Mouse (Mus musculus) kidney, embryonic 14.5 days (tissue): ENCODE data around the gene Lyg1. TPM values are rescaled to one million over a fixed set of nuclear protein-coding genes. Genes with fewer than 3 reads are reported as not detected.

Experiments
- ATAC-seq: fragments of 200-750 bp; cut with Nextera tagmentation; 2 replicates; pipeline ENCODE4 v1.8.0; 2017; ENCODE audit warnings: moderate number of reproducible peaks, mild to moderate bottlenecking, moderate TSS enrichment, moderate library complexity; ENCODE audit not compliant: low FRiP score, low TSS enrichment
- H3K27ac ChIP-seq: fragments of 300-500 bp; sonication (generic); 2 replicates; pipeline ENCODE4 v1.5.1; 2014; ENCODE audit warnings: low read depth, mild to moderate bottlenecking, low read length, moderate library complexity, mixed read lengths
- H3K27me3 ChIP-seq: fragments of 300-500 bp; sonication (generic); 2 replicates; pipeline ENCODE4 v1.6.1; 2014; ENCODE audit warnings: mild to moderate bottlenecking, low read length; ENCODE audit not compliant: control insufficient read depth, insufficient read depth
- H3K36me3 ChIP-seq: fragments of 300-500 bp; sonication (generic); 2 replicates; pipeline ENCODE4 v1.6.1; 2014; ENCODE audit warnings: low read length, mixed read lengths; ENCODE audit not compliant: control insufficient read depth, insufficient read depth
- H3K4me1 ChIP-seq: fragments of 300-500 bp; sonication (generic); 2 replicates; pipeline ENCODE4 v1.6.1; 2014; ENCODE audit warnings: low read length, mixed read lengths; ENCODE audit not compliant: control insufficient read depth, insufficient read depth
- H3K4me2 ChIP-seq: fragments of 300-500 bp; sonication (generic); replicated peaks from 2 replicates; pipeline ENCODE4 v1.6.1; 2014; ENCODE audit warnings: low read depth, mild to moderate bottlenecking, low read length
- H3K4me3 ChIP-seq: fragments of 300-500 bp; sonication (generic); 2 replicates; pipeline ENCODE4 v1.5.1; 2014; ENCODE audit warnings: mild to moderate bottlenecking, low read length
- H3K9ac ChIP-seq: fragments of 300-500 bp; sonication (generic); 2 replicates; pipeline ENCODE4 v1.6.1; 2014; ENCODE audit warnings: low read depth, mild to moderate bottlenecking, low read length, moderate library complexity
- H3K9me3 ChIP-seq: fragments of 300-500 bp; sonication (generic); 2 replicates; pipeline ENCODE4 v1.6.1; 2016; ENCODE audit warnings: low read length; ENCODE audit not compliant: control insufficient read depth
- WGBS: fragments of 180-500 bp; shearing (Covaris S2); extraction: QIAGEN DNeasy Blood & Tissue Kit; methylation state at CpG from one replicate; pipeline ENCODE4 v1.1.7; 2014; 5-methylcytosine and 5-hydroxymethylcytosine counted together
- polyA plus RNA-seq: library from polyadenylated mRNA; unstranded; fragments of >200 nt; fragmentation: Nextera tagmentation; extraction: Ambion mirVana; gene quantifications from 2 replicates; pipeline ENCODE4 v1.2.1, GENCODE M21; 2014

Lyg1 gene
- polyA plus RNA-seq, 1 experiment from 2014 or later, result not detected

- no peak overlapping the region for H3K4me2 ChIP-seq
- H3K4me3 ChIP-seq, result no peak overlapping the region
- no peak overlapping the region for H3K9ac ChIP-seq
- no peaks in the 10 kb centered on the region for H3K27me3 ChIP-seq
- H3K4me1 ChIP-seq, result no peaks in the 10 kb centered on the region
- no peak for ATAC-seq
- H3K9me3 ChIP-seq, result no peaks in the 10 kb centered on the region
- H3K36me3 ChIP-seq, result no peaks in the 10 kb centered on the region
- WGBS, result 72% methylated on average over 5 of the region's 5 CpGs
- no peak overlapping the region for H3K27ac ChIP-seq
These were observed 1.9 kb upstream of the Lyg1 start for GRCm38 (mm10) chr1:37959486-37959885.

- H3K36me3 ChIP-seq, result no peaks in the 10 kb centered on the region
- 72% methylated on average over 2 of the region's 2 CpGs for WGBS
- ATAC-seq, result no peak
These were observed 957 bp upstream of the Lyg1 start for GRCm38 (mm10) chr1:37958516-37958915.

GRCm38 (mm10) chr1:37956690-37957431 is 698 bp downstream of the Lyg1 start:
- H3K9me3 ChIP-seq, result no peaks in the 10 kb centered on the region
- no peaks in the 10 kb centered on the region for H3K27me3 ChIP-seq
- H3K36me3 ChIP-seq, result no peaks in the 10 kb centered on the region
- H3K9ac ChIP-seq, result no peak overlapping the region
- no peaks in the 10 kb centered on the region for H3K4me1 ChIP-seq
- H3K27ac ChIP-seq, result no peak overlapping the region
- WGBS, result 24% methylated on average over 3 of the region's 3 CpGs
- ATAC-seq, result no peak
- H3K4me3 ChIP-seq, result no peak overlapping the region
- no peak overlapping the region for H3K4me2 ChIP-seq

More at GRCm38 (mm10) chr1:37958516-37958915, 957 bp upstream of the Lyg1 start:
- Histone ChIP-seq H3K4me3 (no peak overlapping the region), H3K4me1 (no peaks in the 10 kb centered on the region), H3K27me3 (no peaks in the 10 kb centered on the region), H3K9ac (no peak overlapping the region), H3K4me2 (no peak overlapping the region), H3K27ac (no peak overlapping the region), H3K9me3 (no peaks in the 10 kb centered on the region)

GRCm38 (mm10) chr1:37955251-37955650 is 2.3 kb downstream of the Lyg1 start:
- Histone ChIP-seq H3K9ac (no peak overlapping the region), H3K27ac (no peak overlapping the region), H3K4me2 (no peak overlapping the region), H3K4me3 (no peak overlapping the region), H3K4me1 (no peaks in the 10 kb centered on the region), H3K9me3 (no peaks in the 10 kb centered on the region), H3K36me3 (no peaks in the 10 kb centered on the region), H3K27me3 (no peaks in the 10 kb centered on the region)
- 91% methylated on average over 2 of the region's 2 CpGs for WGBS
- no peak for ATAC-seq

GRCm38 (mm10) chr1:37954786-37955185 is 2.8 kb downstream of the Lyg1 start:
- no peaks in the 10 kb centered on the region for H3K9me3 ChIP-seq
- 84% methylated on average over 7 of the region's 7 CpGs for WGBS
- H3K27me3 ChIP-seq, result no peaks in the 10 kb centered on the region
- ATAC-seq, result no peak
- no peaks in the 10 kb centered on the region for H3K36me3 ChIP-seq
- no peak overlapping the region for H3K4me3 ChIP-seq
- no peak overlapping the region for H3K9ac ChIP-seq
- H3K4me1 ChIP-seq, result no peaks in the 10 kb centered on the region
- H3K27ac ChIP-seq, result no peak overlapping the region
- no peak overlapping the region for H3K4me2 ChIP-seq

GRCm38 (mm10) chr1:37948906-37949305 is 8.7 kb downstream of the Lyg1 start:
- ATAC-seq, result no peak
- Histone ChIP-seq H3K36me3 (no peaks in the 10 kb centered on the region), H3K4me1 (no peaks in the 10 kb centered on the region), H3K27ac (no peak overlapping the region), H3K4me2 (no peak overlapping the region), H3K9me3 (no peaks in the 10 kb centered on the region), H3K9ac (no peak overlapping the region), H3K4me3 (no peak overlapping the region), H3K27me3 (no peaks in the 10 kb centered on the region)
- WGBS, result 79% methylated on average over 2 of the region's 2 CpGs

GRCm38 (mm10) chr1:37931806-37932205 is 25.8 kb downstream of the Lyg1 start:
- 19% methylated on average over 3 of the region's 3 CpGs for WGBS
- ATAC-seq, result 0 out of 2 replicates have a peak, but pooled peaks have one; percentile 20
- no peak overlapping the region for H3K9ac ChIP-seq
- H3K9me3 ChIP-seq, result no peaks in the 10 kb centered on the region
- H3K27me3 ChIP-seq, result no peaks in the 10 kb centered on the region
- H3K4me3 ChIP-seq, result no peak overlapping the region
- H3K36me3 ChIP-seq, result no peaks in the 10 kb centered on the region
- H3K4me2 ChIP-seq, result no peak overlapping the region
- H3K27ac ChIP-seq, result no peak overlapping the region
- H3K4me1 ChIP-seq, result no peaks in the 10 kb centered on the region

GRCm38 (mm10) chr1:37925971-37926370 is 31.6 kb downstream of the Lyg1 start:
- Histone ChIP-seq H3K36me3 (no peaks in the 10 kb centered on the region), H3K4me1 (no peaks in the 10 kb centered on the region), H3K27ac (no peak overlapping the region), H3K27me3 (no peaks in the 10 kb centered on the region), H3K9me3 (no peaks in the 10 kb centered on the region), H3K9ac (no peak overlapping the region), H3K4me3 (no peak overlapping the region), H3K4me2 (no peak overlapping the region)
- no peak for ATAC-seq
- WGBS, result 73% methylated on average over 8 of the region's 8 CpGs

GRCm38 (mm10) chr1:37922536-37922935 is 35.0 kb downstream of the Lyg1 start:
- Histone ChIP-seq H3K9me3 (no peaks in the 10 kb centered on the region), H3K9ac (no peak overlapping the region), H3K27me3 (no peaks in the 10 kb centered on the region), H3K4me2 (no peak overlapping the region), H3K4me1 (no peaks in the 10 kb centered on the region), H3K4me3 (no peak overlapping the region), H3K36me3 (no peaks in the 10 kb centered on the region), H3K27ac (no peak overlapping the region)
- ATAC-seq, result no peak
- WGBS, result 36% methylated on average over 8 of the region's 8 CpGs
